Mouse (Mus musculus): ENCODE measurements around the gene Hsdl1. TPM values are rescaled to one million over a fixed set of nuclear protein-coding genes. Genes with fewer than 3 reads are reported as not detected.

Hsdl1 gene
- polyA plus RNA-seq, 1 experiment: 12.9 TPM

DNA sequence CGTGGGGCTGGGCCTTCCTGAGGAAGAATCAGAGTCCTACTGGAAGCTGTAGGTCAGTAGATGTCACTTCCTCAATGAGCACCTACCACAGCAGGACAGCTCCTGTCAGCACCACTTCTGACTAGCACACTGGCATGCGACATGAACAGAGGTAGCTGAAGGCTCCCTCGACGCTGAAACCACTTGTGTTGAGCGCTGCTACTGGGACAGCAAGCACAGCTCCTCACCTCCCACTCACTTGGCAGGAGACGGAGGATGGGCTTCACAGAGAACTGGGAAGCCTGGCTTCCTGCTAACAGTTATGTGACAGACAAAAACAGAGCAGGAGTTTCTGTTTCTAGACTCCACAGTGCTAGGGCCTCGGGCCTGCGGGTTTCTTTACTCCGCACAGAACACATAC is 43.0 kb downstream of the Hsdl1 start:
- peaks cover 3% of the 10 kb centered on the region for H3K36me3 ChIP-seq (ENCODE audit: control insufficient read depth, insufficient read depth, low read length)
- no peak for TF ChIP-seq POLR2A (IDR thresholded peaks at IDR 0.05; ENCODE audit: control insufficient read depth, low read depth, low read length)
- TF ChIP-seq CTCF (IDR thresholded peaks at IDR 0.05; ENCODE audit: control insufficient read depth, insufficient read depth, insufficient replicate concordance, low read depth, low read length): no peak
- H3K27ac ChIP-seq (ENCODE audit: control insufficient read depth, insufficient read depth, low read depth, low read length): no peak overlapping the region
- no peaks in the 10 kb centered on the region for H3K27me3 ChIP-seq (ENCODE audit: control insufficient read depth, insufficient read depth, low read length)
- no peak overlapping the region for H3K4me3 ChIP-seq (ENCODE audit: control insufficient read depth, low read depth, low read length)
- no peaks in the 10 kb centered on the region for H3K4me1 ChIP-seq (ENCODE audit: control insufficient read depth, insufficient read depth, low read length)

DNA sequence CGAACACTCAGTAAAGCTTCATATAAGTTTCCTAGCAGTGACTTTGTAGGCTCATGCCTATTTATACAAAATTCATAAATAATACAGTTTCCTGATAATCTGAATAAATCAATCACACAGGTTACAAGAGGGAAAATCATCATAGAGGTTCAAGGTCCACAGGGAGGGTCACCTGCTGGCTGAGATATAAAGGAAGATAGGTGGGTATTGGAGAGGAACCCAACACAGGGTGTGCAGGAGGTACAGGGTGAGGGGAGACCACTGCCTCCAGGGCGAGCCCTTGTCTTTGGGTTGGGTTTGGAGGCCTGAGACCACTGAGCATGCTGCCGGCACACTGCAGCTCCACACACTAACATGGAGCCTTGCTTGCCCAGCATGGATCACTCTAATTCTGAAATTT is 43.6 kb downstream of the Hsdl1 start:
- Histone ChIP-seq H3K27me3 (ENCODE audit: control insufficient read depth, insufficient read depth, low read length) (no peaks in the 10 kb centered on the region), H3K27ac (ENCODE audit: control insufficient read depth, insufficient read depth, low read depth, low read length) (no peak overlapping the region), H3K36me3 (ENCODE audit: control insufficient read depth, insufficient read depth, low read length) (peaks cover 3% of the 10 kb centered on the region), H3K4me3 (ENCODE audit: control insufficient read depth, low read depth, low read length) (no peak overlapping the region), H3K4me1 (ENCODE audit: control insufficient read depth, insufficient read depth, low read length) (no peaks in the 10 kb centered on the region)
- no peak for TF ChIP-seq CTCF (IDR thresholded peaks at IDR 0.05; ENCODE audit: control insufficient read depth, insufficient read depth, insufficient replicate concordance, low read depth, low read length)

DNA sequence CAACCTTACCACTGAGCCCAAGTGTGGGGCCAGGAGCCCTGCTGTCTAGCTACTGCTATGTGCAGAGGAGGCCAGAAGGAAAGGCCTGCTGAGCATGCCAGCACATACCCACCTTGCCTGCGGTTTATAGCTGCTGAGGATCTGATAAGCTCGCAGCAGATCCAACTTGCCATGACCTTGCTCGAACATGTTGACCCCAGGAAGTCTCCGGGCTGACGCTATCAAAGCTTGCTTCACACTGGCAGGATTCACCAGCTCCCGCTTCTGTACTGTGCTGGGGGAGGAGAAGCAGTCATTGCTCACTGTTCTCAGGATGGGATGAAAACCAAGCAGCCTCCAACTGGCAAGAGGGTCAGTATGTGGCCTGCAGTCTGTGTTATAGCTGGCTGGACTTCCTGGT is 44.0 kb downstream of the Hsdl1 start:
- Histone ChIP-seq H3K4me1 (ENCODE audit: control insufficient read depth, insufficient read depth, low read length) (no peaks in the 10 kb centered on the region), H3K27ac (ENCODE audit: control insufficient read depth, insufficient read depth, low read depth, low read length) (no peak overlapping the region), H3K27me3 (ENCODE audit: control insufficient read depth, insufficient read depth, low read length) (no peaks in the 10 kb centered on the region), H3K4me3 (ENCODE audit: control insufficient read depth, low read depth, low read length) (no peak overlapping the region), H3K36me3 (ENCODE audit: control insufficient read depth, insufficient read depth, low read length) (peaks cover 3% of the 10 kb centered on the region)
- TF ChIP-seq CTCF (IDR thresholded peaks at IDR 0.05; ENCODE audit: control insufficient read depth, insufficient read depth, insufficient replicate concordance, low read depth, low read length) (no peak), POLR2A (IDR thresholded peaks at IDR 0.05; ENCODE audit: control insufficient read depth, low read depth, low read length) (no peak)

DNA sequence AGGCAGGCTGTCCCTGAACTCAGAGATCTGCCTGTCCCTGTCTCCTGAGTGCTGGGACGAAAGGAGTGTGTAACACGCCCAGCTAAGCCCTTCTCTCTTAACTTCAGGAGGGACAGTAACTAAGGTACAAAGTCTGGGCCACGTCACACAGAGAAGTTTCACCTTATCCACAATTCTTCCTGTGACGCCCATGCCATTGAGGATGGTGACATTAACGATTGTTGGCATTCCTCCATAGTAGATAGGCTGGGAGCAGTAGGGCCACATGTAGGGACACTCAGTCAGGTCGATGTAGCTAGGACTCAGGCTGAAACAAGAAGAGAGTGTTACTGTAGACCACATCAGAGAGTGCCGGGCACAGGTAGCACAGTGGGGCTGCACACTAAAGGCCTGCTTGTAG is 46.2 kb downstream of the Hsdl1 start:
- H3K27me3 ChIP-seq (ENCODE audit: control insufficient read depth, insufficient read depth, low read length): no peaks in the 10 kb centered on the region
- no peaks in the 10 kb centered on the region for H3K4me1 ChIP-seq (ENCODE audit: control insufficient read depth, insufficient read depth, low read length)
- peaks cover 7% of the 10 kb centered on the region for H3K36me3 ChIP-seq (ENCODE audit: control insufficient read depth, insufficient read depth, low read length)

DNA sequence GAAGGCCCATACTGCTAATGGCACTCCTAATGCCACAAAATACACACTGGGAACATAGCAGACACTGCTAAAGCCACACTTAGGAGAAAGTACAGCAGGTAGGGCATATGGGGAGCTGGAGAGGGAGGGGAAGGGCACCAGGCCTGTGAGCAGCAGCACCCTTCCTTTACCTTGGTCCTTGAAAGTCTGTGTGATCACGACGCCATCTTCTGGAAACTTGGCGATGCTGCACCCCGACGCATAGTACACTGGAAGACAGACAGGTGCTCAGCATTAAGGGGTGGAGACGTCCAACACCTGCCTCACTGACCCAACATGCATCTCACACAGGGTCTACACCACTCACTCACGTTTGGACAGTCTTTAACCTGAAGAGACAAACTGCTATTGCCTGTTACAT is 54.9 kb downstream of the Hsdl1 start:
- TF ChIP-seq CTCF (IDR thresholded peaks at IDR 0.05; ENCODE audit: control insufficient read depth, insufficient read depth, insufficient replicate concordance, low read depth, low read length): peak; percentile 26; the same call in 1 of the 2 replicates
- no peak for TF ChIP-seq POLR2A (IDR thresholded peaks at IDR 0.05; ENCODE audit: control insufficient read depth, low read depth, low read length)
- peaks cover 10% of the 10 kb centered on the region for H3K36me3 ChIP-seq (ENCODE audit: control insufficient read depth, insufficient read depth, low read length)
- H3K27ac ChIP-seq (ENCODE audit: control insufficient read depth, insufficient read depth, low read depth, low read length): no peak overlapping the region
- H3K27me3 ChIP-seq (ENCODE audit: control insufficient read depth, insufficient read depth, low read length): no peaks in the 10 kb centered on the region
- H3K4me1 ChIP-seq (ENCODE audit: control insufficient read depth, insufficient read depth, low read length): no peaks in the 10 kb centered on the region
- no peak overlapping the region for H3K4me3 ChIP-seq (ENCODE audit: control insufficient read depth, low read depth, low read length)

More for the DNA sequence above, 46.2 kb downstream of the Hsdl1 start:
- no peak for TF ChIP-seq POLR2A (IDR thresholded peaks at IDR 0.05; ENCODE audit: control insufficient read depth, low read depth, low read length)
- no peak for TF ChIP-seq CTCF (IDR thresholded peaks at IDR 0.05; ENCODE audit: control insufficient read depth, insufficient read depth, insufficient replicate concordance, low read depth, low read length)
- no peak overlapping the region for H3K4me3 ChIP-seq (ENCODE audit: control insufficient read depth, low read depth, low read length)
- no peak overlapping the region for H3K27ac ChIP-seq (ENCODE audit: control insufficient read depth, insufficient read depth, low read depth, low read length)

DNA sequence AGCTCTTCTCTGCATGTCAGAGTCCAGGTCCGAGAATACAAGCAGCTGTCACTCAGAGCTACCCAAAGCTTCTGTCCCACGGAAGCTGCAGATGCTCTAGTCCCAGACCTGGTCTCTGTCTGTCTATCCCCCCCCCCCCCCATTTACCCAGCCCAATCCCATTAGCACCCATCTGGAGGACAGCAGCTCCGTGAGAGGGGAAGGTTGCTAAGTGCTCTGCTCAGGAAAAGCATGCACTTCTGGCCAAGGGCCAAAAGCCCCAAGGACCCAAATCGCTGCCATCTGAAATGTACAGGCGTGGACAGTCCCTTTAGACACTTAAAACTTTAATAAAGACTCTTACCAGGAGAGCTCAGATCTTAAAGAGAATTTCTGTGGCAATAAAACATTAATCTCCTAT is 58.3 kb downstream of the Hsdl1 start:
- Histone ChIP-seq H3K4me3 (ENCODE audit: control insufficient read depth, low read depth, low read length) (no peak overlapping the region), H3K27me3 (ENCODE audit: control insufficient read depth, insufficient read depth, low read length) (no peaks in the 10 kb centered on the region), H3K4me1 (ENCODE audit: control insufficient read depth, insufficient read depth, low read length) (no peaks in the 10 kb centered on the region), H3K36me3 (ENCODE audit: control insufficient read depth, insufficient read depth, low read length) (peaks cover 10% of the 10 kb centered on the region), H3K27ac (ENCODE audit: control insufficient read depth, insufficient read depth, low read depth, low read length) (no peak overlapping the region)
- TF ChIP-seq POLR2A (IDR thresholded peaks at IDR 0.05; ENCODE audit: control insufficient read depth, low read depth, low read length) (no peak), CTCF (IDR thresholded peaks at IDR 0.05; ENCODE audit: control insufficient read depth, insufficient read depth, insufficient replicate concordance, low read depth, low read length) (no peak)

DNA sequence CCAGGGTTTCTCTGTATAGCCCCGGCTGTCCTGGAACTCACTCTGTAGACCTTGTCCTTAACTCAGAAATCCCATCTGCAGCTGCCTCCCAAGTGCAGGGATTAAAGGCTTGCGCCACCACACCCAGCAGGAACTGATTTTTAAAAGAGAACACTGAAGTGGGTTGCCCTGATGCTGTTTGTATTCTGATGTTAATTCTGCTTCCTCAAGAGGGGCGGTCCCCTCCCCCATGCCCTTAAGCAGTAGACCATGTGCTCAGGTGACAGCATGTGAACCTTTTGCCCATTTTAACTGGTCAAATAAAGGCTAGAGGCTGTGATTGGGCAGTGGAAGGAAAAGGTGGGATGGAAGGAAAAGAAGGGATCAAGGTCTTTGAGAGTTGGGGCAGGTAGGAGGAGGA is 59.2 kb downstream of the Hsdl1 start:
- H3K36me3 ChIP-seq (ENCODE audit: control insufficient read depth, insufficient read depth, low read length): peaks cover 9% of the 10 kb centered on the region
- H3K27me3 ChIP-seq (ENCODE audit: control insufficient read depth, insufficient read depth, low read length): no peaks in the 10 kb centered on the region
- no peaks in the 10 kb centered on the region for H3K4me1 ChIP-seq (ENCODE audit: control insufficient read depth, insufficient read depth, low read length)
- TF ChIP-seq POLR2A (IDR thresholded peaks at IDR 0.05; ENCODE audit: control insufficient read depth, low read depth, low read length): no peak
- TF ChIP-seq CTCF (IDR thresholded peaks at IDR 0.05; ENCODE audit: control insufficient read depth, insufficient read depth, insufficient replicate concordance, low read depth, low read length): no peak
- H3K27ac ChIP-seq (ENCODE audit: control insufficient read depth, insufficient read depth, low read depth, low read length): no peak overlapping the region
- H3K4me3 ChIP-seq (ENCODE audit: control insufficient read depth, low read depth, low read length): no peak overlapping the region

DNA sequence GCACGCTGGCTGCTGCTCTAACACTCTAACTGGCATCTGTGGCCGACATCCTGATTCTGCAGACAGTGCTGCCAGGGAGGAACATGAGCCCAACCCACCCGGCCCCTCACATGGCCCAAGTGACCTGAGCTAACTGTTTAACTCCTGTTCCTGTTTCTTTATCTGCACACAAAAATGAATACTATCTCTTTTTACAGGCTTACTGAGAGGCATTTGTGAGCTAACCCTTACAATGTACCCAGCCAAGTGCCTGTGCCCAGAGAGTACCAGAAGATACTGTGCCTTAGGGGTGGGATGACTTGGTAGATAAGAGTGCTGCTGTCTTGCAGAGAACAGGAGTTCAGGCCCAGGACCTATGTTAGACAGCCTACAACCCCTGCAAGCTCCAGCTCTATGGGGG is 60.0 kb downstream of the Hsdl1 start:
- H3K27me3 ChIP-seq (ENCODE audit: control insufficient read depth, insufficient read depth, low read length): no peaks in the 10 kb centered on the region
- no peak overlapping the region for H3K27ac ChIP-seq (ENCODE audit: control insufficient read depth, insufficient read depth, low read depth, low read length)
- peaks cover 9% of the 10 kb centered on the region for H3K36me3 ChIP-seq (ENCODE audit: control insufficient read depth, insufficient read depth, low read length)
- no peaks in the 10 kb centered on the region for H3K4me1 ChIP-seq (ENCODE audit: control insufficient read depth, insufficient read depth, low read length)
- no peak overlapping the region for H3K4me3 ChIP-seq (ENCODE audit: control insufficient read depth, low read depth, low read length)
- no peak for TF ChIP-seq CTCF (IDR thresholded peaks at IDR 0.05; ENCODE audit: control insufficient read depth, insufficient read depth, insufficient replicate concordance, low read depth, low read length)

Data from testis, adult 2 months (tissue).